8 mouse cellular contexts compared by ENCODE assay signal in the genomic region with DNA sequence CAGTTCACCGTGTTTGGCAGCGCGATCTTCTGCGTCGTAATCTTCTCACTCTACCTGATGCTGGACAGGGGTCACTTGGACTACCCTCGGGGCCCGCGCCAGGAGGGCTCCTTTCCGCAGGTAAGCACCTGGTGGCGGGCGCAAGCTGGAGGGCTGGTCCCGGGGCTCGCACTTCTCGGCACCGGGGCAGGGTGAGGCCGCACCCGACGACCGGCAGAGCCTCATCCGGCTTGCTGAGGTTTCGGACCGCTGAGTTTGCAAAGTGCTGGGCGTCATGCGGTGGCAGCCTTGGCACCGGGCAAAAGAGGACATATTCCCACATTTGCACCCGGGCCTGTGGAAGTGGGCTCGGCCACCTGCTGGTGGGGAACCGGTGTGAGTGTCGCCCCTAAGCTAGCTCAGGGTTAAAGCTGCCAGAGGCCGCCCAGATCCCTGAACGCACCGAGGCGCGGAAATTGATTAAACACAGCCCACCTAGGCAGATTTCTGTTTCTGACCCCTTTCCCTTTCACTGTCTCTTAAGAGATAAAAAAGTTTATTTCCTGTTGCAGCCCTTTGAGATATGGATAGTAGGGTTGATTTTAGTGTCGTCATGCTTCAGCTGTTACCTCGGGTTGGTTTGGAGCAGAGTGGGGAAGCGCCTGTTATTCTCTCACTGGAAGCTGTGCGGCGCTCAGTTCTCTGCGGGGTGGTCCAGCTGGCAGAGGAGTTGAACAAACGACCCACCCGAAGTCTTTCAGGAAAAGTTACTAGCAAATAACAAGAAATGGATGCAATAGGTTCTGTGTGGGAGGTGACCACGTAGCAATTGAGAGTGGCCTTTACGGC. TPM values are rescaled to one million over a fixed set of nuclear protein-coding genes. Genes with fewer than 3 reads are reported as not detected.
DNase-seq lines count a peak whose midpoint lies in the region; ATAC-seq and TF ChIP-seq lines count a peak whose summit lies in the region.

No protein-coding gene starts in this region.

- TF ChIP-seq POLR2A in brain, embryonic 14.5 days (IDR thresholded peaks at IDR 0.05; ENCODE audit: borderline replicate concordance, extremely low read depth, insufficient read depth, insufficient read length, poor library complexity, severe bottlenecking): no peak

- ATAC-seq in heart, embryonic 16.5 days (replicated peaks; ENCODE audit: extremely low read depth, insufficient read depth, low FRiP score): 0 out of 2 replicates have a peak, but pooled peaks have one; percentile 2
- peak; percentile 37; the same call in 1 of the 2 replicates for ATAC-seq in lung, embryonic 16.5 days (ENCODE audit: low read depth)

- peak; percentile 67 for TF ChIP-seq CTCF in brain, embryonic 14.5 days (IDR thresholded peaks at IDR 0.05; ENCODE audit: borderline replicate concordance, extremely low read depth, insufficient read depth, insufficient read length)

- no peaks in the 10 kb centered on the region for H3K36me3 ChIP-seq in ES-E14 (ENCODE audit: control insufficient read depth, insufficient read depth, low read length, poor library complexity, severe bottlenecking)
- no peaks in the 10 kb centered on the region for H3K36me3 ChIP-seq in forebrain, embryonic 10.5 days (replicated peaks)
- no peaks in the 10 kb centered on the region for H3K36me3 ChIP-seq in heart, embryonic 16.5 days (ENCODE audit: control insufficient read depth, insufficient read depth)
- no peaks in the 10 kb centered on the region for H3K36me3 ChIP-seq in lung, embryonic 16.5 days (ENCODE audit: control insufficient read depth, insufficient read depth, low read length)

- peak overlapping the region; percentile 85 for H3K9ac ChIP-seq in ES-E14 (ENCODE audit: insufficient read depth, low read depth, low read length, poor library complexity, severe bottlenecking)
- peak overlapping the region; percentile 94 for H3K9ac ChIP-seq in heart, embryonic 16.5 days (ENCODE audit: low read length)
- H3K9ac ChIP-seq in lung, embryonic 16.5 days (ENCODE audit: low read length): peak overlapping the region; percentile 96

- H3K27ac ChIP-seq in ES-E14 (ENCODE audit: insufficient read depth, low read depth, low read length, poor library complexity, severe bottlenecking): no peak overlapping the region
- peak overlapping the region; percentile 95 for H3K27ac ChIP-seq in forebrain, embryonic 10.5 days
- H3K27ac ChIP-seq in heart, embryonic 16.5 days (ENCODE audit: low read length): peak overlapping the region; percentile 93
- H3K27ac ChIP-seq in lung, embryonic 16.5 days (ENCODE audit: low read length): peak overlapping the region; percentile 96

- in situ Hi-C loops in ES-E14 (cut with MboI; ENCODE audit: low sequenced_read_pairs in 2 of 2, unreplicated experiment in 2 of 2): no loop called here

- WGBS in forebrain, embryonic 10.5 days: 1% methylated on average over 44 of the region's 44 CpGs
- 2% methylated on average over 44 of the region's 44 CpGs for WGBS in heart, embryonic 16.5 days
- WGBS in lung, embryonic 16.5 days: under 1% methylated on average over 44 of the region's 44 CpGs

- no peaks in the 10 kb centered on the region; the same call in 1 of the 2 replicates for H3K27me3 ChIP-seq in forebrain, embryonic 10.5 days (ENCODE audit: poor library complexity, severe bottlenecking)
- H3K27me3 ChIP-seq in heart, embryonic 16.5 days (ENCODE audit: control insufficient read depth, insufficient read depth, low read length): no peaks in the 10 kb centered on the region
- no peaks in the 10 kb centered on the region for H3K27me3 ChIP-seq in lung, embryonic 16.5 days (ENCODE audit: control insufficient read depth, insufficient read depth, low read depth, low read length)

- peak overlapping the region; percentile 92 to 98 for H3K4me3 ChIP-seq in ES-E14 (ENCODE audit: insufficient read depth in 1 of 2, low read depth in 1 of 2, low read length in 2 of 2, poor library complexity in 1 of 2, severe bottlenecking in 1 of 2)
- H3K4me3 ChIP-seq in forebrain, embryonic 10.5 days: peak overlapping the region; percentile 71
- peak overlapping the region; percentile 89 for H3K4me3 ChIP-seq in heart, embryonic 16.5 days (ENCODE audit: low read length)
- peak overlapping the region; percentile 92 for H3K4me3 ChIP-seq in lung, embryonic 16.5 days (ENCODE audit: low read length)

- H3K9me3 ChIP-seq in ES-E14 (ENCODE audit: control insufficient read depth, insufficient read depth, low read depth, low read length): no peaks in the 10 kb centered on the region
- no peaks in the 10 kb centered on the region for H3K9me3 ChIP-seq in forebrain, embryonic 10.5 days
- H3K9me3 ChIP-seq in heart, embryonic 16.5 days (replicated peaks; ENCODE audit: control insufficient read depth, low read length): no peaks in the 10 kb centered on the region
- H3K9me3 ChIP-seq in lung, embryonic 16.5 days (ENCODE audit: control insufficient read depth, low read length): no peaks in the 10 kb centered on the region

- no peak for DNase-seq in ES-E14 (ENCODE audit: low read depth, low spot score)
- peak; percentile 89 for DNase-seq in brain, embryonic 14.5 days (ENCODE audit: low read depth)
- peak; percentile 57 for DNase-seq in forebrain, embryonic 10.5 days (ENCODE audit: extremely low spot score, low spot score)
- peak; percentile 73 for DNase-seq in kidney, postnatal 14 days
- peak; percentile 59 for DNase-seq in ovary, postnatal 36 days (ENCODE audit: low spot score)
- DNase-seq in thymus, postnatal 25 days: peak; percentile 72

- H3K4me2 ChIP-seq in heart, embryonic 16.5 days (ENCODE audit: low read depth, low read length): peak overlapping the region; percentile 97
- H3K4me2 ChIP-seq in lung, embryonic 16.5 days (ENCODE audit: low read depth, low read length): peak overlapping the region; percentile 86

- H3K4me1 ChIP-seq in ES-E14 (ENCODE audit: control insufficient read depth in 2 of 2, insufficient read depth in 2 of 2, low read length in 2 of 2, poor library complexity in 1 of 2): peaks cover 2 to 10% of the 10 kb centered on the region in 2 experiments; a peak in 2 of 4 replicates
- H3K4me1 ChIP-seq in forebrain, embryonic 10.5 days: peaks cover 57% of the 10 kb centered on the region
- H3K4me1 ChIP-seq in heart, embryonic 16.5 days (ENCODE audit: control insufficient read depth, insufficient read depth, low read length): peaks cover 18% of the 10 kb centered on the region
- H3K4me1 ChIP-seq in lung, embryonic 16.5 days (replicated peaks; ENCODE audit: control insufficient read depth, insufficient read depth, low read length): peaks cover 30% of the 10 kb centered on the region

TF ChIP-seq in ES-E14, 5 proteins besides CTCF, POLR2A, EP300 and RAD21:
- TF ChIP-seq ZC3H11A (IDR thresholded peaks at IDR 0.05; ENCODE audit: borderline replicate concordance, low read depth, low read length) (no peak), CHD2 (IDR thresholded peaks at IDR 0.05; ENCODE audit: low read depth, low read length) (no peak), ZNF384 (IDR thresholded peaks at IDR 0.05; ENCODE audit: low read depth, low read length) (no peak), HCFC1 (IDR thresholded peaks at IDR 0.05; ENCODE audit: borderline replicate concordance, insufficient read depth, low read length) (no peak), MAFK (IDR thresholded peaks at IDR 0.05; ENCODE audit: insufficient read depth, low read depth, low read length) (no peak)

RNA-seq across cellular contexts. Expression of gene Man2a1, which starts 1.4 kb away (rescaled TPM):
- 38.0 and 42.7 TPM in 2 replicates for total RNA-seq in ES-E14 (2012; rRNA removed)
- polyA plus RNA-seq in brain, embryonic 14.5 days (2012; rRNA removed): 8.6 and 16.6 TPM in 2 replicates
- polyA plus RNA-seq in forebrain, embryonic 10.5 days (2016; fragmentation: Nextera tagmentation; extraction: Ambion mirVana): 3.1 and 4.9 TPM in 2 replicates
- 6.3 and 6.9 TPM in 2 replicates for polyA plus RNA-seq in heart, embryonic 16.5 days (2015; fragmentation: Nextera tagmentation; extraction: Ambion mirVana)
- 8.8 and 10.1 TPM in 2 replicates for polyA plus RNA-seq in lung, embryonic 16.5 days (2015; fragmentation: Nextera tagmentation; extraction: Ambion mirVana)
